Mouse (Mus musculus): ENCODE measurements around the gene Chd4. TPM values are rescaled to one million over a fixed set of nuclear protein-coding genes. Genes with fewer than 3 reads are reported as not detected.

Gene Chd4
- total and polyA plus RNA-seq, 2 experiments from 2014 or later, result 72.6 to 141 TPM

DNA sequence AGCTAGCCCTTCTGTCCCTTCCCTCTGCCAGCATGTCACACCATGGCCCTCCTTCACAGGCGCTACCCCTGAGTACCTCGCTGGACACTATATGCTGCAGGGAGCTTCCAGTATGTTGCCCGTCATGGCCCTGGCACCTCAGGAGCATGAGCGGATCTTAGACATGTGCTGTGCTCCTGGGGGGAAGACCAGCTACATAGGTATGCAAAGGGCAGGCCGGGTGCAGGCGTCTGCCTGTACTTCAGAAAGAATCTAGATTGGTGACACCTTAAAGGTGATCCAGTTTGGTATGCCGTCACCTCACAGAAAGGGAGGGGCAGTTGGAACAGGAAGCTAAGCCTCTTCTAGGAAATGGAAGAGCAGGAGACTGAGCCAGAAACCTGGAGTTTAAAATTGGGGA is 44.0 kb downstream of the Chd4 start:
- peaks cover 75% of the 10 kb centered on the region for H3K36me3 ChIP-seq (ENCODE audit: insufficient read depth)
- H3K4me3 ChIP-seq (ENCODE audit: low read depth, low read length), result no peak overlapping the region
- TF ChIP-seq CTCF (IDR thresholded peaks at IDR 0.05; ENCODE audit: low read depth), result no peak
- H3K27me3 ChIP-seq (ENCODE audit: insufficient read depth, low read length), result no peaks in the 10 kb centered on the region
- peaks cover 2% of the 10 kb centered on the region for H3K4me1 ChIP-seq (ENCODE audit: insufficient read depth)
- H3K9ac ChIP-seq, result no peak overlapping the region
- ATAC-seq (no peak), DNase-seq (no peak)
- no peak overlapping the region for H3K4me2 ChIP-seq (ENCODE audit: low read depth)
- no peak overlapping the region for H3K27ac ChIP-seq (ENCODE audit: low read depth, low read length)
- WGBS, result 93% methylated on average over 7 of the region's 7 CpGs
- H3K9me3 ChIP-seq (ENCODE audit: low read length), result no peaks in the 10 kb centered on the region

DNA sequence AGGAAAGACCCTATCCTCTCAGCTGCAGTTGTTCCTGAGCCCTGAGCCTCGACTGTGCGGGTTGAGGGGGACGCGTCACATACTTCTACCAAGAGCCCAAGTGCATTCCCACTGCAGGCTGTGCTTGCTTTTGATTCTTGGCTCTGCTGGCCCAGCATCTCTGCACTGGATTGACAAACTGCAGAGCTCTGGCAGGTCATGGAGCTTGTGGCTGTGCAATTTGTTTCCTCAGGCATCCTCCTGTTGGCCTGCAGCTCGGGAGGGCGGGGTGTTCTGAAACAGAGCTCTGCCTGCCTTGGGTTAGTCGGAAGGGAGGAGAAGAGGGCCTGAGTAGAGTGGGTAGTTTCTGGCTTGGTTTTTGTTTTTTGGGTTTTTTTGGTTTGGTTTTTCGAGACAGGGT is 46.7 kb downstream of the Chd4 start:
- no peak for ATAC-seq
- TF ChIP-seq CTCF (IDR thresholded peaks at IDR 0.05; ENCODE audit: low read depth), result no peak
- 91% methylated on average over 8 of the region's 8 CpGs for WGBS
- no peak for DNase-seq
- Histone ChIP-seq H3K4me1 (ENCODE audit: insufficient read depth) (peaks cover 22% of the 10 kb centered on the region), H3K27me3 (ENCODE audit: insufficient read depth, low read length) (no peaks in the 10 kb centered on the region), H3K4me3 (ENCODE audit: low read depth, low read length) (no peak overlapping the region), H3K9ac (no peak overlapping the region), H3K9me3 (ENCODE audit: low read length) (no peaks in the 10 kb centered on the region), H3K36me3 (ENCODE audit: insufficient read depth) (peaks cover 55% of the 10 kb centered on the region), H3K4me2 (ENCODE audit: low read depth) (no peak overlapping the region), H3K27ac (ENCODE audit: low read depth, low read length) (no peak overlapping the region)

DNA sequence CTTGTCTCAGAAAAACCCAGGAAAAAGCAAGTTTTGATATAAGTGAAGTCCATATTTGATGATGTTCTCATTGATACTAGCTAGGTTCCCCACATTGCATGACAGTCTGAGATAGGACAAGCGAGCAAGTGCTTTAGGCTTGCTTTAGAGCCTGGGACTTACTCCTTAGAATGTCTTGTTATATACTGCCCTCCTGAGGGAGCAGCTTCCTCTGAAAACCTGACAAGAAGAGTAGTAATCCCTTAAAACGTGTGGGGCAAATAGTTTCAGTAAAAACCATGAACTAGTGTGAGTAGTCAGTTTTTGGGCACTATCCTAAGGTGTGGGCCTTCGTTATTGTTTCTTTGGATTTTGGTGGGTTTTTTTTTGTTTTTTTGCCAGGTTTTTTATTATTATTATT is 47.3 kb downstream of the Chd4 start:
- Histone ChIP-seq H3K27me3 (ENCODE audit: insufficient read depth, low read length) (no peaks in the 10 kb centered on the region), H3K4me2 (ENCODE audit: low read depth) (no peak overlapping the region), H3K4me1 (ENCODE audit: insufficient read depth) (peaks cover 22% of the 10 kb centered on the region), H3K27ac (ENCODE audit: low read depth, low read length) (no peak overlapping the region), H3K36me3 (ENCODE audit: insufficient read depth) (peaks cover 48% of the 10 kb centered on the region), H3K4me3 (ENCODE audit: low read depth, low read length) (no peak overlapping the region), H3K9me3 (ENCODE audit: low read length) (no peaks in the 10 kb centered on the region), H3K9ac (no peak overlapping the region)
- no peak for DNase-seq
- ATAC-seq, result no peak
- 74% methylated on average over 3 of the region's 3 CpGs for WGBS
- TF ChIP-seq CTCF (IDR thresholded peaks at IDR 0.05; ENCODE audit: low read depth), result no peak

DNA sequence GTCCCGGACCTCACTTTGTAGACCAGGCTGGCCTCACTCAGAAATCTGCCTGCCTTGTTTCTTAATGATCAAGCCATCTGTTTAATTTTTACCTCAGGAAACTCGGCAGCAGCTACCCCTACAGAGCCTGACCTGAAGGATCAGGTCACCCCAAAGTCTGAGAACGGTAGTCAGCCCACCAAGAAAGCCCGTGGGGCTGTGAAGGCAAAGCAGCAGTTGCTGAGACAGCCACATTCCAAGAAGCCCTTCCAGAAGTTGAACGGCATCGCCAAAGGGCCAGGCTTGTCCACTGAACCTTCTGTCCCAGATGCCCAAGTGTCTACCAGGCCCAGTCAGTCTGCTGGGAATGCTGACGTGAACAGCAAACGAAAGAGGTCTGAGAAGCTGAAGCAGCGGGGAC is 48.1 kb downstream of the Chd4 start:
- H3K4me1 ChIP-seq (ENCODE audit: insufficient read depth), result peaks cover 22% of the 10 kb centered on the region
- no peak for TF ChIP-seq CTCF (IDR thresholded peaks at IDR 0.05; ENCODE audit: low read depth)
- H3K27ac ChIP-seq (ENCODE audit: low read depth, low read length), result no peak overlapping the region
- no peaks in the 10 kb centered on the region for H3K27me3 ChIP-seq (ENCODE audit: insufficient read depth, low read length)
- no peak overlapping the region for H3K4me3 ChIP-seq (ENCODE audit: low read depth, low read length)
- H3K9ac ChIP-seq, result no peak overlapping the region
- 86% methylated on average over 9 of the region's 9 CpGs for WGBS
- peaks cover 40% of the 10 kb centered on the region for H3K36me3 ChIP-seq (ENCODE audit: insufficient read depth)
- no peak overlapping the region for H3K4me2 ChIP-seq (ENCODE audit: low read depth)
- ATAC-seq (no peak), DNase-seq (no peak)
- no peaks in the 10 kb centered on the region for H3K9me3 ChIP-seq (ENCODE audit: low read length)

DNA sequence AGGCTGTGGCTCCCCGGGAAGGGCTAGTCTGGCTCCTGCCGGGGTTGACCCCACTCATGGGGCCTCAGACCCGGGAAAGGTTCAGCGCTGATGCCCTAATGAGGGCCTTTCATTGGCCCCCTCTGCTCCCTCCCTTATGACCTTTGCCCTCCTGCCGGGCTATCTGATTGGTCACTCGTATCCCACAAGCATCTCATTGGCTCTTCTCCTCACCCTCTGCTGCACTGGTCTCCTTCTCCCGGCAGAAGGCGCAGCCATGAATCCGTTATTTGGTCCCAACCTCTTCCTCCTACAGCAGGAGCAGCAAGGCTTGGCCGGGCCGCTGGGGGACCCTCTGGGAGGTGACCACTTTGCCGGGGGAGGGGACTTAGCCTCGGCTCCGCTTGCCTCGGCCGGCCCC is 49.2 kb downstream of the Chd4 start, which contains the start of gene Iffo1:
Gene Iffo1 (plus strand): TSS at position 241 of the 400 bp plus-strand sequence.
- ATAC-seq, result peak; percentile 96
- WGBS, result 1% methylated on average over 16 of the region's 16 CpGs
- peak within 1 kb of the TSS; percentile 91 for H3K9ac ChIP-seq
- TF ChIP-seq CTCF (IDR thresholded peaks at IDR 0.05; ENCODE audit: low read depth), result peak; percentile 82
- peak; percentile 93 for DNase-seq
- H3K27me3 ChIP-seq (ENCODE audit: insufficient read depth, low read length), result no peaks in the 10 kb centered on the region
- H3K4me1 ChIP-seq (ENCODE audit: insufficient read depth), result peaks cover 22% of the 10 kb centered on the region
- H3K4me2 ChIP-seq (ENCODE audit: low read depth), result peak within 1 kb of the TSS; percentile 97
- H3K4me3 ChIP-seq (ENCODE audit: low read depth, low read length), result peak within 1 kb of the TSS; percentile 79
- no peaks in the 10 kb centered on the region for H3K9me3 ChIP-seq (ENCODE audit: low read length)
- H3K36me3 ChIP-seq (ENCODE audit: insufficient read depth), result peaks cover 29% of the 10 kb centered on the region
- peak within 1 kb of the TSS; percentile 89 for H3K27ac ChIP-seq (ENCODE audit: low read depth, low read length)

DNA sequence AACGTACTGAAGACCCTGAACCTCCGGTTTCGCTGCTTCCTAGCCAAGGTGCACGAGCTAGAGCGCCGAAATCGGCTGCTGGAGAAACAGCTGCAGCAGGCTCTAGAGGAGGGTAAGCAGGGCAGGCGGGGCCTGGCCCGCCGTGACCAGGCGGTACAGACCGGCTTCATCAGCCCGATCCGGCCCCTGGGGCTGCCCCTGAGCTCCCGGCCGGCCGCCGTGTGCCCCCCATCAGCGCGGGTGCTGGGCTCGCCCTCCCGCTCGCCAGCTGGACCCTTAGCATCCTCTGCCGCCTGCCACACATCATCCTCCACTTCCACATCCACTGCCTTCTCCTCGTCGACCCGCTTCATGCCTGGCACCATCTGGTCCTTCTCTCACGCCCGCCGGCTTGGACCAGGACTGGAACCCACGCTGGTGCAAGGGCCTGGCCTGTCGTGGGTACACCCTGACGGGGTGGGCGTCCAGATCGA is 49.7 kb downstream of the Chd4 start:
- H3K4me3 ChIP-seq (ENCODE audit: low read depth, low read length), result peak overlapping the region; percentile 79
- H3K27me3 ChIP-seq (ENCODE audit: insufficient read depth, low read length), result no peaks in the 10 kb centered on the region
- peak overlapping the region; percentile 97 for H3K4me2 ChIP-seq (ENCODE audit: low read depth)
- peaks cover 22% of the 10 kb centered on the region for H3K4me1 ChIP-seq (ENCODE audit: insufficient read depth)
- DNase-seq (no peak), ATAC-seq (peak; percentile 66)
- peak overlapping the region; percentile 91 for H3K9ac ChIP-seq
- H3K36me3 ChIP-seq (ENCODE audit: insufficient read depth), result peaks cover 24% of the 10 kb centered on the region
- H3K9me3 ChIP-seq (ENCODE audit: low read length), result no peaks in the 10 kb centered on the region
- peak overlapping the region; percentile 89 for H3K27ac ChIP-seq (ENCODE audit: low read depth, low read length)
- TF ChIP-seq CTCF (IDR thresholded peaks at IDR 0.05; ENCODE audit: low read depth), result no peak
- 2% methylated on average over 33 of the region's 35 CpGs for WGBS

DNA sequence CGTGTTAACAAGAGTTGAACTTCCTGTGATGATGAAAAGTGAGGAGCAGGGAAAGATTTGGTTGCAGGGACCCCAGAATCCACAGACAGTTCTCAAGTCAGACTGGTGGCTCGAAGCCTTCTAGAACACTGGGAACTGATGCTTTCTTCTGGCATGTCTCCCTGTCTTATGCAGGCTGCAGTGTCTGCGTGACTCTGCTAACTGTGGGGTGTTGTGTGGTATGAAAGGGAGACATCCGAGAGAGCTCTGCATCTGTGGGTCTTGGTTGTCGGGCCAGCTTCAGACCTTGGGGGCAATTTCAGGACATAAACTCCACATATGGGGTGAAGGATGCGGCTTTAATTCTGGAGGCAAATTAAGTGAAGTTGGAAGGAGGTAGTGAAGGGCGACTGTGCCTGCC is 50.4 kb downstream of the Chd4 start:
- Histone ChIP-seq H3K9me3 (ENCODE audit: low read length) (no peaks in the 10 kb centered on the region), H3K4me1 (ENCODE audit: insufficient read depth) (peaks cover 22% of the 10 kb centered on the region), H3K36me3 (ENCODE audit: insufficient read depth) (peaks cover 21% of the 10 kb centered on the region), H3K4me2 (ENCODE audit: low read depth) (peak overlapping the region; percentile 97), H3K27ac (ENCODE audit: low read depth, low read length) (no peak overlapping the region), H3K4me3 (ENCODE audit: low read depth, low read length) (peak overlapping the region; percentile 79), H3K27me3 (ENCODE audit: insufficient read depth, low read length) (no peaks in the 10 kb centered on the region), H3K9ac (peak overlapping the region; percentile 91)
- ATAC-seq, result no peak
- WGBS, result 40% methylated on average over 7 of the region's 7 CpGs
- peak; percentile 27 for DNase-seq
- no peak for TF ChIP-seq CTCF (IDR thresholded peaks at IDR 0.05; ENCODE audit: low read depth)

Data from forebrain, postnatal 0 days (tissue).